Mouse (Mus musculus) c-Kit-positive CD71-negative TER-119-negative erythroid progenitor cells, embryonic 14.5 days (primary cell): ENCODE data around the gene Washc3.

ENCODE experiments used
- DNase-seq: peaks from one replicate; pipeline ENCODE4 v3.0.0-alpha.2; 2013; ENCODE audit warnings: low read depth

Gene Washc3

DNA sequence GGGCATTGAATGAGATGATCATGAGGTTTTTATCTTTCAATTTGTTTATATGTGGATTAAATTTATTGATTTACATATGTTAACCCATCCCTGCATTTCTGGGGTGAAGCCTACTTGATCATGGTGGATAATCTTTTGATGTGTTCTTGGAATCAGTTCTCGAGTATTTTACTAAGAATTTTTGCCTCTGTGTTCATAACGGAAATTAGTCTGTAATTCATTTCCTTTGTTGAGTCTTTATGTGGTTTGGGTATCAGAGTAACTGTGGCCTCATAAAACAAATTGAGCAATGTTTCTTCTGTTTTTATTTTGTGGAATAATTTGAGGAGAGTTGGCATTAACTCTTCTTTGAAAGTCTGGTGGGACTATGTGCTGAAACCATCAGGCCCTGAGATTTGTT, 54.7 kb downstream of the Washc3 start:
- DNase-seq, result no peak

DNA sequence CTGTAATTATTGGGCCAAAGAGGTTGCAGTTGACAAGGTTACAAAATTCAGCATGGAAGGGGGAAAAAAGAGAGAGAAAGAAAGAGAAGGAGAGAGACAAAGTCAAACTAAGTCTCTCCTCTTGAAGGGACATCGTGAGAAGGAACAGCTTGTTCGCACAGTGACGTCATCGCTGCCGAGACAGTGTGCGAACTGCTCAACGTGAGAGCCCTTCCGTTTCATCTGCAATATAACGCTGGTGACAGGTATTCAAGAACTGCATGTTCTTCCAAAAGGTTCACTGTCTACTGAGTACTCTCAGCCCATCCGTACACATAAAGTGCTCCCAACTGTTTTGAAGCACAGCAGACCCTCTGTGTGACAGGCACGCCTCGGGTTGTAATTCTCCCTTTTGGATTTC, 59.4 kb downstream of the Washc3 start:
- no peak for DNase-seq

DNA sequence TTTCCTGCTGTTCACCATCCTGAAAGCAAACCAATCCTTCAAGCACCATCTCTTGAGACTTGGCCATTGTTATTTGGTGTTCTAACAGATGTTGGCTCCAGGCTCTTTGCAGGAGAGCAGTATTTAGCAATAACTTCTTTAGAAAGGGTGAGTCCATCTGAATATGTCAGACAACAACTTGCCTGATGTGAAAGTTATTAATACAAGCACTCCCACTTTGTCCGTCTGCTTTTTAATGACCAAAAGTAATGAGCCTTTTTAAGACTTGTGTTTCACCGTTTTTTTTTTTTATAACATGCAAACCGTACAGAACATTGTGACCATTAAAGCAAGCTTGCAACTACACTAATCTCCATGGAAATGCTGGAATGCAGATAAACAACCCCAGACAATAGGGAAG, 60.3 kb downstream of the Washc3 start:
- no peak for DNase-seq

DNA sequence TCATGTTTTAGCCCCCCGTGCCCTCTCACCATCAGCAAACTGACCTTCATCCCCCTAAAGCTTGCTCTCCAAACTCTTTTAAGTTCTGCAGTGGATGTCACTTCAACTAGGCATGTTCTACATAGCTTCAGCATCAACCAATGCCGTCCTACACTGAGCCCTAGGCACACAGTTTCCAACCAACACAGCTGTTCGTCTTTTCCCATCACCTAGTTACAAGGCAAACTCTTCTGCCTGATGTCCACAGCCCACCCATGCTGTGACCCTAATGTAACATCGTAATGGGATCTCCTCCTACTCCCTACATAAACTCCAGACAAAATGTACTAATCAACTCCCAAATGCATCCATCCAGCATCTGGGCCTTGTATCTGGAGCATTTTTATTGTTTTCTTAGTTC, 62.5 kb downstream of the Washc3 start:
- no peak for DNase-seq

DNA sequence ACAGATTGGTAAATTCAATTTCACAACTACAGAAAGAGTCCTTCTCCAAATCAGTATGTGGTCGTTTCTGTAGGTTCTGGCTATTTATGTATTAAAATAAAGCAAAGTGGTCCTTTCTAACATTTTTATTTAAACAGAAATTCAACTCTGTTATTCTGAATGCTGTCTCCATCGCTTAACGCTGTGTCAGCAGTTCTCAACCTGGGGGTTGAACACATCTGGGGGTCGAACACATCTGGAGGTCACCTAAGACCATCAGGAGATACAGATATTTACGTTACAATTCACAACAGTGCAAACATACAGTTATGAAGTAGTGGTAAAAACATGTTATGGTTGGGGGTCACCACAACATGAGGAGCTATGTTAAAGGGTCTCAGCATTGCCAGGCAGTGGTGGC, 73.2 kb downstream of the Washc3 start:
- DNase-seq, result no peak

DNA sequence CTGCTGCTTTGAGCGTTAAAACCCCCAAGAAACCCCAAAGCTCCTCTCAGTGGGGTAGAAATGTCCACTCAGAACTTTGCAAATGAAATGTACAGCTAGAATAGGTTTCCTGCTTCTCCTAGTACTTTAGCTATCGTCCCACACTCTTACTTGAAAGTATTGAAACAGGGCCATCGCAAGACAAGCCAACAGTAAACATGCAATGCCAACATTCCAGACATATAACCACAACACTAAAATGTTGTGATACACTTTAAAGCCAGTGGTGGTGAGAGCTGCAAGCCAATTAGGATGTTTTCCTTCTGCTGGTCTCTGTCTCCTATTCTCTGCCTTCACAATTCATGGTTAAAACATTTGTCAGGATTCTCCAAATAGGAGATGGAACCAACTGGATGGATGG, 80.8 kb downstream of the Washc3 start:
- DNase-seq, result no peak

DNA sequence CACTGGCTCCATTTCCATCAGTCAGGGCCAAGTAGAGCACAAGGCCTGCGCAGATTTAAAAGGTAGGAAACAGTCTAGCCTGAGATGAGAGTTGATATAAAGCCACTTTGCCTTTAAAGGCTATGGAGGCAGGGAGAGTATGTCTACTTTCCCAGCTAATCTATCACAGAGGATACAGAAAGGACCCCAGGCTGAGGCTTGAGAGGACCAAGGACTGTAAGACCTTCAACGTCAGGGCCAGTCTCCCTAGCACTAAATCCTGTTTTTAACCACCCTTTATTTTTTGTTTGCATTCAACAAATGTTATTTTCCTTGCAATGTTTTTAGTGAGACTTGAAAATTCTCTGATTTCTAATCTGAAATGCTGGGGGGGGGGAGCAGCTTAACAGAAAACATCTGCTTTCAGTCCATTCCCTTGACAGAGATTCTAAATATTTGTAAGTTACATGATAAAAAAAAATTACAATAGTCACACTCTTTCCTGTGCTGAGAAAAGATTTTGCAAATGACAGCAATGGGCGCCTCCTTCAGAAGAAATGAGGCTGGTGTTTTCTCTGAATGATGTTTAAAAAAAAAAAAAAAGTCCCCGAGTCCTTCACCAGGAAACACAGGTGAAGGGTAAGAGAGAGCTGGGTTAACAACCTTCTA, 83.6 kb downstream of the Washc3 start:
- no peak for DNase-seq

DNA sequence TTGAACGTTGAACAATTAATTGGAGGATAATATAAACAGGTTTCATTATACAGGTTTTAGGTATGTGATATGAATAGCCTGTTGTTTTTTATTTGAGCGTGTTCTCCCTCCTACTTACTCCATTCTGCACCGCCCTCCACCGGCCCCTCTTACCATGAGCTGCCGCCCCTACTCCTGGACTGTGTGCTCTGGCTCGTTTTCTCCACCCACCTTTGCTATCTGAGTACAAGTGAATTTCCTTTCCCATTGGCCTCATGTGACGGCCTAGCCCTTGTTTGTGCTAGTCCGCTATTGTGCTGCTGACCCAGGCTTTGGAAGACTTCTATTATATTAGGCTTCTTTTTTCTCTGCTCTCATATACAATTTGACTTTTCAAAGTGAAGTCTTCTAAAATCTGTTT, 86.4 kb downstream of the Washc3 start:
- DNase-seq, result no peak

DNA sequence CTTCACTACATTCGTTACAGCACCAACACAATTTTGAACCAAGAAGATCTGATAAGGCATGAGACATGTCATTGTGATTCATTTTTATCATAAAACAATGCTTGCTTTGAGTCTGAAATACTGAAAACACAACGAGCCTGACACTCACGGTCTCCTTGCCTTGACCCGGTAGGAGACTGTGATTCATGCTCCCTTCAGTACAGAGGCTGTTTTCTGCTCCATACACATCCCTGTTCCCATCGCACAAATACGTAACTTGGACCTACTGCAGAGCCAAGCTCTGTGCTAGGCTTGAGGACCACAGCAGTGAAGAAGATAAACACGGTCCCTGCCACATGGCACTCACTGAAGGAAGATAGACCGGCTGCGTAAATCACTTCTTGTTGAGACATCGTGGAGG, 87.2 kb downstream of the Washc3 start:
- no peak for DNase-seq

DNA sequence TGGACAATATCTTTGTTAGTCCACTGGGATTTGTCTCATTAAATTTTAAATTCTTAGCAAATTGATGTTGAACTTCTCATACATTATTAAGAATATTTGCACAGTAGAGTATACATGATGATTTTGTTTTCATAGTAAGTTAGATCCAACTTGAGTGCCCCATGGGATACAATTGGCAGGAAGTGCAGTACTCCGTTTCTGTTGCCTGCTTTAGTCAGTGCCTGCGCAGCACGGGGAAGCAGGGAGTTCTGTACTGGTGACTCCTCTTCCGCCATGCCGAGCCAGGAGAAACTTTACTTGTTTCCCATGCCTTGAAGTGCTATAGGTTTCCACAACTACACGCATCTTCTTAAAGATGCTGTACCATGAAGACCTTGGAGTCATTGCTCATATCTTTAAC, 94.2 kb downstream of the Washc3 start:
- DNase-seq, result no peak
